Mouse (Mus musculus): Measurements from ENCODE around the gene Vps35. TPM values are rescaled to one million over a fixed set of nuclear protein-coding genes. Genes with fewer than 3 reads are reported as not detected.

Vps35 gene
- polyA plus RNA-seq, 1 experiment from 2014 or later = 183 TPM

GRCm38 (mm10) chr8:85227297-85227696 is 72.3 kb downstream of the Vps35 start:
- Histone ChIP-seq H3K9ac (replicated peaks; ENCODE audit: low read depth, low read length) (no peak overlapping the region), H3K9me3 (ENCODE audit: control insufficient read depth, low read length) (no peaks in the 10 kb centered on the region), H3K27me3 (ENCODE audit: control insufficient read depth, insufficient read depth, low read length) (no peaks in the 10 kb centered on the region), H3K36me3 (ENCODE audit: control insufficient read depth, insufficient read depth, low read length) (no peaks in the 10 kb centered on the region), H3K4me1 (ENCODE audit: control insufficient read depth, insufficient read depth, low read length) (no peaks in the 10 kb centered on the region), H3K27ac (ENCODE audit: low read depth, low read length) (no peak overlapping the region), H3K4me2 (ENCODE audit: low read depth, low read length) (no peak overlapping the region), H3K4me3 (ENCODE audit: low read depth, low read length) (no peak overlapping the region)
- no peak for ATAC-seq (ENCODE audit: low read depth)
- 86% methylated on average over 1 of the region's 1 CpGs for WGBS

GRCm38 (mm10) chr8:85225688-85226087 is 73.9 kb downstream of the Vps35 start, which contains the start of gene Olfr371:
Olfr371 (plus strand) TSS chr8:85225988.
- no peak for ATAC-seq (ENCODE audit: low read depth)
- 30% methylated on average over 1 of the region's 1 CpGs for WGBS
- H3K36me3 ChIP-seq (ENCODE audit: control insufficient read depth, insufficient read depth, low read length) = no peaks in the 10 kb centered on the region
- no peaks in the 10 kb centered on the region for H3K9me3 ChIP-seq (ENCODE audit: control insufficient read depth, low read length)
- H3K4me1 ChIP-seq (ENCODE audit: control insufficient read depth, insufficient read depth, low read length) = no peaks in the 10 kb centered on the region
- no peak within 1 kb of the TSS for H3K27ac ChIP-seq (ENCODE audit: low read depth, low read length)
- H3K9ac ChIP-seq (replicated peaks; ENCODE audit: low read depth, low read length) = no peak within 1 kb of the TSS
- no peak within 1 kb of the TSS for H3K4me2 ChIP-seq (ENCODE audit: low read depth, low read length)
- no peaks in the 10 kb centered on the region for H3K27me3 ChIP-seq (ENCODE audit: control insufficient read depth, insufficient read depth, low read length)
- H3K4me3 ChIP-seq (ENCODE audit: low read depth, low read length) = no peak within 1 kb of the TSS

- no peak for ATAC-seq (ENCODE audit: low read depth)
- 63% methylated on average over 6 of the region's 6 CpGs for WGBS
- Histone ChIP-seq H3K4me1 (ENCODE audit: control insufficient read depth, insufficient read depth, low read length) (no peaks in the 10 kb centered on the region), H3K9ac (replicated peaks; ENCODE audit: low read depth, low read length) (no peak overlapping the region), H3K4me2 (ENCODE audit: low read depth, low read length) (no peak overlapping the region), H3K27me3 (ENCODE audit: control insufficient read depth, insufficient read depth, low read length) (no peaks in the 10 kb centered on the region), H3K27ac (ENCODE audit: low read depth, low read length) (no peak overlapping the region), H3K9me3 (ENCODE audit: control insufficient read depth, low read length) (no peaks in the 10 kb centered on the region), H3K36me3 (ENCODE audit: control insufficient read depth, insufficient read depth, low read length) (no peaks in the 10 kb centered on the region), H3K4me3 (ENCODE audit: low read depth, low read length) (no peak overlapping the region)
Observed at GRCm38 (mm10) chr8:85220992-85221391, 78.6 kb downstream of the Vps35 start.

- H3K9ac ChIP-seq (replicated peaks; ENCODE audit: low read depth, low read length) = no peak overlapping the region
- no peaks in the 10 kb centered on the region for H3K9me3 ChIP-seq (ENCODE audit: control insufficient read depth, low read length)
- no peak for ATAC-seq (ENCODE audit: low read depth)
- no peaks in the 10 kb centered on the region for H3K4me1 ChIP-seq (ENCODE audit: control insufficient read depth, insufficient read depth, low read length)
- H3K4me2 ChIP-seq (ENCODE audit: low read depth, low read length) = no peak overlapping the region
- 79% methylated on average over 4 of the region's 4 CpGs for WGBS
- H3K4me3 ChIP-seq (ENCODE audit: low read depth, low read length) = no peak overlapping the region
- no peak overlapping the region for H3K27ac ChIP-seq (ENCODE audit: low read depth, low read length)
- no peaks in the 10 kb centered on the region for H3K36me3 ChIP-seq (ENCODE audit: control insufficient read depth, insufficient read depth, low read length)
- H3K27me3 ChIP-seq (ENCODE audit: control insufficient read depth, insufficient read depth, low read length) = no peaks in the 10 kb centered on the region
Observed at GRCm38 (mm10) chr8:85220220-85220619, 79.4 kb downstream of the Vps35 start.

Other genes starting within 250 kb of the Vps35 start
- gene Fbxw9, start 239.7 kb downstream of the Vps35 start, polyA plus RNA-seq (2014; fragmentation: Nextera tagmentation; extraction: Ambion mirVana) = 57.0 and 66.3 TPM in 2 replicates
- 1.4 TPM in 1 of 2 replicates, not detected in the other for gene Gm5741, start 231.8 kb downstream of the Vps35 start, polyA plus RNA-seq (2014; fragmentation: Nextera tagmentation; extraction: Ambion mirVana)
- gene Dhps, start 228.0 kb downstream of the Vps35 start, polyA plus RNA-seq (2014; fragmentation: Nextera tagmentation; extraction: Ambion mirVana) = 115 and 123 TPM in 2 replicates
- gene Wdr83os, start 219.1 kb downstream of the Vps35 start, polyA plus RNA-seq (2014; fragmentation: Nextera tagmentation; extraction: Ambion mirVana) = 120 and 134 TPM in 2 replicates
- gene Wdr83, start 218.5 kb downstream of the Vps35 start, polyA plus RNA-seq (2014; fragmentation: Nextera tagmentation; extraction: Ambion mirVana) = 47.2 and 47.9 TPM in 2 replicates
- gene Man2b1, start 216.5 kb downstream of the Vps35 start, polyA plus RNA-seq (2014; fragmentation: Nextera tagmentation; extraction: Ambion mirVana) = 15.4 and 20.9 TPM in 2 replicates
- 2.9 and 3.5 TPM in 2 replicates for gene Zfp791, start 176.7 kb downstream of the Vps35 start, polyA plus RNA-seq (2014; fragmentation: Nextera tagmentation; extraction: Ambion mirVana)
- not detected in 2 replicates for gene Cks1brt, start 147.9 kb downstream of the Vps35 start, polyA plus RNA-seq (2014; fragmentation: Nextera tagmentation; extraction: Ambion mirVana)
- not detected in 2 replicates for gene Olfr371, start 73.8 kb downstream of the Vps35 start, polyA plus RNA-seq (2014; fragmentation: Nextera tagmentation; extraction: Ambion mirVana)
- gene Orc6, start 170 bp downstream of the Vps35 start, polyA plus RNA-seq (2014; fragmentation: Nextera tagmentation; extraction: Ambion mirVana) = 76.4 and 78.8 TPM in 2 replicates
- gene Mylk3, start 86.5 kb upstream of the Vps35 start, polyA plus RNA-seq (2014; fragmentation: Nextera tagmentation; extraction: Ambion mirVana) = 0.27 and 0.37 TPM in 2 replicates
- gene 4921524J17Rik, start 133.0 kb upstream of the Vps35 start, polyA plus RNA-seq (2014; fragmentation: Nextera tagmentation; extraction: Ambion mirVana) = 35.9 and 42.7 TPM in 2 replicates
- 65.2 and 67.7 TPM in 2 replicates for gene Gpt2, start 192.8 kb upstream of the Vps35 start, polyA plus RNA-seq (2014; fragmentation: Nextera tagmentation; extraction: Ambion mirVana)